Mouse (Mus musculus): ENCODE data around the gene Nkx2-9.

DNA sequence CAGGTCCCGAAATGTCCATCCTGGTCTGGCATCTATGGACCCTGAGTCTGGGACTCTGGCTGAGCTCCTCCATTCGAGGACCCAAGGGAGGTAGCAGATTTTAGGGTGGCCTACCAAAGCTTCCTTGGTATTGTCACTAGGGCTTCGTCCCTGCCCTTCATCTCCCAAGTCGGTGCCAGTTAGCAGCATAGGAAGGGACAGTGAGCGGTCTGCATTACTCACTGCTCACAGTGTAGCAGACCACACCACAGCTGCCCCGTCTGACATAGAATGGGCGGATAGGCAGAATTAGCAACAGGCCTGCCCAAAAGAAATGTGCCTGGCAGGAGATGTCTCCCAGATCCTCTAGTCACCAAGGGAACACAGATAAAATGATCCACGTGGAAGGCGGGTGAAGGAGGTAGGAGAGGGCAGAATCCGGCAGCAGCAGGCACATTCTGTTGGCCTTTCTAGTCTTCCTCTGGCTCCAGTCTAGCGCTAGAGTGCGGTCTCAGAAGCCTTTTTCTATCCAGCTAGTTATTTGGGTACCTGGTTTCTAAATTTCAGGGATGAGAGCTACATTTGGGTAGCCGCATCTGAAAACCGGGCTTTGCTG lies 929 bp upstream of the Nkx2-9 start:
- TF ChIP-seq GATA2 (IDR thresholded peaks at IDR 0.05; ENCODE audit: borderline replicate concordance, low read depth, low read length) (no peak), CTCF (IDR thresholded peaks at IDR 0.05; ENCODE audit: low read depth, low read length) (no peak), GATA1 (IDR thresholded peaks at IDR 0.05; ENCODE audit: borderline replicate concordance, low read length) (no peak), TAL1 (conservative IDR thresholded peaks at IDR 0.05; ENCODE audit: low read depth, low read length) (no peak)

All from G1E (cell line).